Mouse (Mus musculus): ENCODE results near the gene Ccdc34. TPM values are rescaled to one million over a fixed set of nuclear protein-coding genes. Genes with fewer than 3 reads are reported as not detected.

Gene Ccdc34
- 10 to 100 TPM; 11.0 to 11.6 TPM for total RNA-seq (2021)
- long read RNA-seq, experiment 1, transcript Ccdc34-201 (6 exons, 2,070 nt): major isoform, 21 of 24 reads
- long read RNA-seq, experiment 1, partial matches to known transcripts: 1 of 24 reads
- long read RNA-seq, experiment 1, other reads (novel, unspliced or antisense): 0 of 24 reads
- long read RNA-seq, experiment 2, transcript Ccdc34-201 (6 exons, 2,070 nt): major isoform, 20 of 25 reads
- long read RNA-seq, experiment 2, partial matches to known transcripts: 0 of 25 reads
- long read RNA-seq, experiment 2, other reads (novel, unspliced or antisense): 3 of 25 reads

DNA sequence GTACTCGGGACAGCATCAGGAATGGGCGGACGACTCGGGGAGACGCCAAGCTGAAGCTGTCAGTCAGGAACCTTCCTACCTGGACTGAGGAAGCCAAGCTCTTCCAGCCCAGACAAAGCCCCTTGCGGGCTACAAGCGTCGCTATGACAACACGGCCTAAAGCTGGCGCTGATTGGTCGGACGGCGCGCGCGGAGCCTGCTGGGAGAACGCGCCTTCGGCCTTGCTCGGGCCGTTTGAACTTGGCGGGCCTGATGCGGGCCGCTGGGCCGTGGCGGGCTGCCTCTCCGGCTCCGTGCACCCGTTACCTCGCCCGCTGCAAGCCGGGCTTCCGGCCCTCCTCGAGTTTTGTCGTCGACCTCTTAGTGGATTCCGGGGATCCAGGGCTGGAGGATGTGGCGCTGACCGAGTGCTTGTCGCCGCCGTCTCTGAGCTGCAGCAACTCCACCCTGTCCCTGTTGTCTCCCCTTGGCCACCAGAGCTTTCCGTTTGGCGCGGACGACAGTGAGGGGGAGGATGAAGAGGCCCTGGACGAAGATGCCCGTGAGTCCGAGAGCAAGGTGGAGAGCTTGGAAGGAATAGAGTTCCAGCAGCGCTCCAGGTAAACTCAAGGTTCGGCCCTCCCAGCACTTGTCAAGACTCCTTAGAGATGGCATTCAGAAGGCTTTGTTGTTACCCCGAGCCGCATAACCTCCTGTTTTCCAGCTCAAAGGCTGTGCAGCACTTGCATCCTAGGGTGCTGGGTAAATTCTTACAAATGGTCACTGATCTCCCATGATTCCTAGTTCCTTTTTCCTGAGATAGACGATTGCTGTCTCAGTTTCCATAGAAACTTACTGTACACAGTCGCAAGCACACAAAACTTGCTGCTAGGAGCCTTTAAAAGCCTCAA is at the start of gene Ccdc34:
Gene Ccdc34, plus strand, starts transcription at position 202 of the 890 bp plus-strand sequence.
- DNase-seq (ENCODE audit: low spot score in 2 of 2): peak; percentile 90 to 94

- no peak for DNase-seq (ENCODE audit: low spot score in 2 of 2)
Measured at GRCm38 (mm10) chr2:109969381-109969780, 48.2 kb upstream of the Ccdc34 start.

GRCm38 (mm10) chr2:109969926-109970532 is 47.6 kb upstream of the Ccdc34 start:
- no peak for DNase-seq (ENCODE audit: low spot score in 2 of 2)

GRCm38 (mm10) chr2:109970744-109971410 is 46.7 kb upstream of the Ccdc34 start:
- DNase-seq (ENCODE audit: low spot score in 2 of 2): no peak

GRCm38 (mm10) chr2:109972310-109972709 is 45.3 kb upstream of the Ccdc34 start:
- no peak for DNase-seq (ENCODE audit: low spot score in 2 of 2)

- DNase-seq (ENCODE audit: low spot score in 2 of 2): no peak
Measured at GRCm38 (mm10) chr2:109972922-109973321, 44.7 kb upstream of the Ccdc34 start.

DNA sequence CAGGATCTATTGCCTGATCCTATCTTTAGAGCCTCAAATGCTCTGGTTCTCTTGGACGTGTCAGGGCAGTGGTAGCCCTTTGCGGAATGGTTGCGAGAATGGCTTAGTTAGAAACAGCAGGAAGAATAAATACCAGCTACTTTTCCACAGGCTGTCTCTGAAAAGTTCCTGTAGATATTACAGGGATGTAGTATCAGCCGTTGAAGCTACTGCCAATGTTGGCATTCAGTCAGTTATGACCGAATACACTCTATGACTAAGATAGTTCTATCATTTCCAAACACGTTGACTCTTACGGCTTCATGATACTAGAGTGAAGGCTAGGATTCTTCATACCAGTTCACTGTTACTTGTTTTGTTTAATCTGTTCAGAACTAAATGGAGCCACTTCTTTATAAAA is 42.8 kb upstream of the Ccdc34 start:
- no peak for DNase-seq (ENCODE audit: low spot score in 2 of 2)

- DNase-seq (ENCODE audit: low spot score in 2 of 2): no peak
Measured at GRCm38 (mm10) chr2:109976181-109976580, 41.4 kb upstream of the Ccdc34 start.

- no peak for DNase-seq (ENCODE audit: low spot score in 2 of 2)
Measured at GRCm38 (mm10) chr2:109977322-109977721, 40.3 kb upstream of the Ccdc34 start.

- DNase-seq (ENCODE audit: low spot score in 2 of 2): no peak
Measured at GRCm38 (mm10) chr2:109979209-109979608, 38.4 kb upstream of the Ccdc34 start.

DNA sequence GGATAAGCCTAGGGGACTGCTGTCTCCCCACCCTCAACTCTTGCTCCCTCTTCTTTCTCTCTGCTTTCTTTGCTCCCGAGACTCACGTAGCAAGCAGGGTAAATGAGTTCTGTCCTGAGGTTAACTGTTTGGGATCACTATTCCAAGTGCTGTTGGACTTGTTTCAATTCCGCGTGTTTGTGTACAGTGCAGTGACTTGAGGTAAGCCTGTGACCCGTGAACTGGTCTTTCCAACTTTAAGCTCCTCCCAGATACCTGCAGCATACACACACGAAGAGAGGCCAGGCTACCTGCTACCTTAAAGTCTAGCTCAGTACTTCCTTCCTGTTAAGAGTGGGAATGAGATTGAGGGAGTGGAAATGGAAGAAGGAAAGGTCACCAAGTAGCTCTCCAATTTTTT is 34.2 kb upstream of the Ccdc34 start:
- no peak for DNase-seq (ENCODE audit: low spot score in 2 of 2)

GRCm38 (mm10) chr2:109984930-109985329 is 32.7 kb upstream of the Ccdc34 start:
- DNase-seq (ENCODE audit: low spot score in 2 of 2): no peak

- no peak for DNase-seq (ENCODE audit: low spot score in 2 of 2)
Measured at GRCm38 (mm10) chr2:109985560-109985959, 32.1 kb upstream of the Ccdc34 start.

DNA sequence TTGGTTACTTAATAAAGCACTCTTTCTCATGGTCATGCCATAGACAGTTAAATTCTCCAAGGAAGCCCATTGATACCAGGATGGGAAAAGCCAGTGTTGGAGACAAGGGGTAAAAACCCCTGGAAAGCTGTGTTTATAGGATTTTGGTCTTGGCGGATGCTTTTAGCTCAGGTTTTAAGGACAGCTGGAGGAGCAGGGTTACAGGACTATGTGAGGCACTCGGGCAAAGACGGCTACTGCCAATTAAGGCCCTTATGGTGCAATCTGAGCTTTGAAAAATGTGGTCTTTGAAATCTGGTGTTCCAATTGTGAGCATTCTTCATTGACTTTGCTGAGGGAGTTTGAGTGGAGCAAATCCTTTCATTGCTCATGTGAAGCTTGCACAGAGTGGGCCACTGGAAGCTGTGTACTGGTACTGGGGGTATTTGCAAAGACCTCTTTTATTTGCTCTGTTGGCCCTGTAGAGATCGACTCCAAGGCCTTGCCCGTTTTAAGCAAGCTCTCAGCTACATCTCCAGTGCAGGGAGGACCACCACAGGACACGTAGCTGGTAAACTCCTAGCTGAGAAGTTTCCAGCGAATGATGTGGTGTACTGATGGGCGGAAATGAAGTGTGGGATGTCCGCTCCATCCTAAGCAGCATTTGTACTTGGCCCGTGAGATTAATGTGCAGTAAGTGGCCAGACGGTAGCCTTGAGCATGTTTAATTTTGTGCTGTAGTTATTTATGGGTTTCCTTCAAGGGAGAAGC is 31.4 kb upstream of the Ccdc34 start:
- DNase-seq (ENCODE audit: low spot score in 2 of 2): no peak

GRCm38 (mm10) chr2:109987946-109988345 is 29.7 kb upstream of the Ccdc34 start:
- DNase-seq (ENCODE audit: low spot score in 2 of 2): no peak

- DNase-seq (ENCODE audit: low spot score in 2 of 2): no peak
Measured at GRCm38 (mm10) chr2:109989196-109989595, 28.4 kb upstream of the Ccdc34 start.

- no peak for DNase-seq (ENCODE audit: low spot score in 2 of 2)
Measured at GRCm38 (mm10) chr2:109989679-109990473, 27.7 kb upstream of the Ccdc34 start.

DNA sequence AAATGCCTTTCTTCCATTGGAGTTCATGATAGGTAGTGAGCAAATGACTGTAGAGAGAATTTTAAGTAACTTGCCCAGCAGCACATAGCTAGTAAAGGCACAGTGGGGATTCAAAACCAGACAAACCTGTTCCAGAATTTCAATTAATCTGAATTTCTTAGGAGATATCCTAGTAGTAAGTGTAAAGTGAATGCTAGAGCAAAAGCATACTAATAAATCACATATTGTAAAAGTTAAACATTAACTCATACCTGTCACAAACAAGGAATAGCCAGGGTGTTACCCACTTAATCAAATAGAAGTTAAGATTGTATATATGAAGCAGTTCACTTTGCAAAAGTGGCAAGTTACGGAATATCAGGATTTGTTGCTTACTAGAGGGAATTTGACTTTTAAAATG is 25.9 kb upstream of the Ccdc34 start:
- no peak for DNase-seq (ENCODE audit: low spot score in 2 of 2)

DNA sequence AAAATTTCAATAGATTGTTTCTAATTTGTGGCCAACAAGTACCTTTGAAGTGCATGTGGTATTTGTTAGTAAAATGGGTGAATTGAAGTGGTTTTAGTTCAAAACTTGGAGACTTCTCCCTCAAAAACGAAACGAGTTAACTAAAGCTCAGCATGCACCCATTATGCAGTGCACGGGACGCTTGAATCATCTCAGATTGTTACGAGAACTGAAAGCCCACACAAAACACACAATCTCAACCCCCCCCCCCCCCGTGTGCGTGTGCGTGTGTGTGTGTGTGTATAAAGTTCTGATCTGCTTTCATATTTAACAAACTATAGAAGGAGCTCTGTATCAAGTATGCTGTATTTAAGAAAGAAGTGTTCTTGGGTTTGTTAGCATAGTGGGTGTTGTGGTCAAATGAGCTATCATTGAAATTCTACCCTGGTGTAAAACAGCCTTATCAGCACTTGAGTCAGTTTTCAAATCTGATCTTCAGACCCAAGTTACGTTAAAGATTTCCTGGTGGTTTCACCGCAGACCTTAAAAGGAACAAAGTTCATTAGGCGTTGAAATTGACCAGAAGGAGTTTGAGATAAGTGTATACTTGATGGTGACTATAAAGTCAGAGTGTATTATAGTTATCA is 25.1 kb upstream of the Ccdc34 start:
- no peak for DNase-seq (ENCODE audit: low spot score in 2 of 2)
